Mouse (Mus musculus): ENCODE measurements at regions not wholly inside any gene's neighbourhood (a gene's known extent, or its start where the extent isn't known, plus 50 kb on each side); places are given as distances from the start of the nearest gene placed in this dataset.
"Not testable (repeated sequence)": the region's sequence is repeated elsewhere in the genome, so short reads cannot be mapped to it uniquely, and the experiment has no call there.

- Histone ChIP-seq H3K4me3 (ENCODE audit: inconsistent target) (no peak overlapping the region), H3K79me2 (ENCODE audit: inconsistent target) (no peaks in the 10 kb centered on the region), H3K27ac (no peak overlapping the region), H3K36me3 (ENCODE audit: inconsistent target) (no peaks in the 10 kb centered on the region)
- WGBS (ENCODE audit: missing documents) = 69% methylated on average over 6 of the region's 11 CpGs
Measured at GRCm38 (mm10) chr16:55758707-55759067, 80.0 kb downstream of the Nfkbiz start.

DNA sequence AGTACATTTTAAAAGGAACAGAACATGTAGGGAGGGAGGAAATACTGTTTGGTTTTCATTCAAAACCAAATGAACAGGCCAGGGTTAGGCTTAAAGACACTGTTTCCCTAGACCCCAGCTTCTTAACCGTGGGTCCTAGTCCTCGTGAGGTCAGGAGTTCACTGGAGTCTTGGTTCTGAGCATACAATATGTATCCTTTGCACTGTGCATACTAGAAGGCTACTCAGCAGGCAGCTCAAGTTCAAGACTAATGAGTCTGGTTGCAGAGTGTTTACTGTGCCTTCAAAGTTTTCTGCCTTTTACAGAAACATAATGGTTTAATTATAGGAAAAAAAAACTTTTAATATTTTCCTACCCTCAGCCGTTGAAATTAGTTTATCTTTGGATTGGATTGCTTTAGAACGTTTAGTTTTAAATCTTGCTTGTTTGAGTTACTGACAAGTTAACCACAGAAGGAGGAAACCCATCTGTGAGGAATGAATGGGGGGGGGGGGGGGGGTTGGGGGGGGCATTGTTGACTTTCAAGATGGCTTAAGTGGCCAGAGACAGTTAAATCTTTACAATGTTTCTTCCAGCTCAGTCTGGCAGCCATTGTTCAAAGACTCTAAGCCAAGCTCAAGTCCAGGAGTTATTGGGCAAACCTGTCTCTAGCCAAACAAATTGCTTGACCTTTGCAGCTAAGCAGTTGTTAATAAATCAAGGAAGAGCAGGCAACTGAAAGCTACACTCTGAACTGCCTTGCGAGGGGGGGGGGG, 80.6 kb downstream of the Nfkbiz start:
- H3K4me3 ChIP-seq (ENCODE audit: inconsistent target) = no peak overlapping the region
- 47% methylated on average over 2 of the region's 5 CpGs for WGBS (ENCODE audit: missing documents)
- no peaks in the 10 kb centered on the region for H3K36me3 ChIP-seq (ENCODE audit: inconsistent target)
- H3K27ac ChIP-seq = no peak overlapping the region
- H3K79me2 ChIP-seq (ENCODE audit: inconsistent target) = no peaks in the 10 kb centered on the region

DNA sequence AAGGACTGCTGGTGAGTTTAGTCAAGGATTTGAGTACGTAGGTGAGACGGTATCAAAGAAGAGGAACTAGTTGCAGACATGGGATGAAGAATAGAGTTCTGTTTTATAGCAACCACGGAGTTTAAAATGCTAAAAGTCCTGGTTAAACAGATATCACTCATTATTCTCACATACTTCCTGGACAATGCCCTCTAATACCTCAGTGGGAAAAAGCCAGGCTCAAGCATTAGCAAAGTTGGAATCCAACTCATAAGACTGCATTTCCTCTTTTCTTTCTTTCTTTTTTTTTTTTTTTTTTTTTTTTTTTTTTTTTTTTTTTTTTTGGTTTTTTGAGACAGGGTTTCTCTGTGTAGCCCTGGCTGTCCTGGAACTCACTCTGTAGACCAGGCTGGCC, 81.3 kb downstream of the Nfkbiz start:
- H3K36me3 ChIP-seq (ENCODE audit: inconsistent target); H3K27ac ChIP-seq; H3K79me2 ChIP-seq (ENCODE audit: inconsistent target); H3K4me3 ChIP-seq (ENCODE audit: inconsistent target): not testable (repeated sequence)
- WGBS (ENCODE audit: missing documents) = 42% methylated on average over 3 of the region's 3 CpGs

DNA sequence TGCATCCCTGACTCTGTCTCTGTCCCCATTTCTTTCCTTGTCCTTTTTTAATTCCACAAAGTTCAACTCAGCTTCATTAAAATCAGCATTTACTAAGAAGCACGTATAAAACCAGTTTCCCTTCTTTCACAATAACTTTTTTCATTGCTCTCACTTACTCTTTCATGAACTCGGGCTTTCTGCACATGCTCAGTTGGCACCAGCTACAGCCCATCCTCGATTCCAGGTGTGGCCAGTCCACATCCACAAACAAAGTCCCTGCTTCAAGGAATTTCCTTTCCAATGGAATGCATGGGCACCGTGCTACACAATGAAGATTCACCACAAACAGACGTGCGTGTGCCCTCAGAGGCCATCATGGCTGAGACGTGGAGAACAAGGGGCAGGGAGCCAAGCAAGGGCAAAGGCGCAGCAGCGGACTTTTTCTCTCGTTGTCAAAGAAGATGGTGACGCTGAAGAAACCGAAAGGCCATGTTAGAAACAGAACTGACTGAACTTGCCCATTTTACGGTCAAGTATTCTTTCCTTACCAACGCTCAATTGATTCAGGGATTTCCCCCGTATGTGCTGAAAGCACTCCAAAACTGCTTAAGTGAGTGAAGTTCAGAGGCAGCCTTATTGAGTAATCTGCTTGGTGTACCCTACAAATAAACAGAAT, 81.8 kb downstream of the Nfkbiz start:
- no peak overlapping the region for H3K27ac ChIP-seq
- no peaks in the 10 kb centered on the region for H3K36me3 ChIP-seq (ENCODE audit: inconsistent target)
- H3K79me2 ChIP-seq (ENCODE audit: inconsistent target) = no peaks in the 10 kb centered on the region
- 85% methylated on average over 15 of the region's 15 CpGs for WGBS (ENCODE audit: missing documents)
- H3K4me3 ChIP-seq (ENCODE audit: inconsistent target) = no peak overlapping the region

DNA sequence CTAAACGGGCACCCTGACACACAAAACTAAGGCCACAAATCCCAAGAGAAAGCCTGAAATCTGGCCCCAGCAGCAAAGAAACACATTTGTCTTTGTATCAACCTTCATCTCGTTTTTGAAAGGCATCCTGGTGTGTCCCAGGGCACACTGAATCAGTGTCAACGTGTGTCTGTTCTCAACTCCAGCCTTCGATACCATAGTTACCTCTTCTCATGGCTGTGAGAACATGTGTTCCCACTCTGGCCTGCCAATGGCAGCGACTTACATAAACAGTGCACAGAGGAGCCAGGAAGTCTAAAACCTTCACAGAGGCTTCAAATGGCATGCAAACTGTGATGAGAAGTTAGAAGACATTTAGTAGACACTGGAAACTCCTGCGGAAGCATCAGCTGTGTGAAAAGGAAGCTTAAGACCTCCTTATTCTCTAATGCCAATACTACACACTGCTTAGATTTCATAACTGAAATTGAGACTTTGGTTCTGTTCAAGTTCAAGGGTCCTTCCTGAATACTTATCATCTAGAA, 83.3 kb downstream of the Nfkbiz start:
- H3K79me2 ChIP-seq (ENCODE audit: inconsistent target) = no peaks in the 10 kb centered on the region
- 85% methylated on average over 6 of the region's 6 CpGs for WGBS (ENCODE audit: missing documents)
- no peaks in the 10 kb centered on the region for H3K36me3 ChIP-seq (ENCODE audit: inconsistent target)
- H3K4me3 ChIP-seq (ENCODE audit: inconsistent target) = no peak overlapping the region
- no peak overlapping the region for H3K27ac ChIP-seq

- peak overlapping the region; percentile 12; the same call in 1 of the 2 replicates for H3K4me3 ChIP-seq (ENCODE audit: inconsistent target)
- whole genome bisulfite sequencing (ENCODE audit: missing documents) = 23% methylated on average over 14 of the region's 14 CpGs
- H3K36me3 ChIP-seq (ENCODE audit: inconsistent target) = no peaks in the 10 kb centered on the region
- H3K79me2 ChIP-seq (ENCODE audit: inconsistent target) = no peaks in the 10 kb centered on the region
- peak overlapping the region; percentile 71 for H3K27ac ChIP-seq
Measured at GRCm38 (mm10) chr16:55754092-55754763, 84.5 kb downstream of the Nfkbiz start.

- H3K79me2 ChIP-seq (ENCODE audit: inconsistent target) = no peaks in the 10 kb centered on the region
- WGBS (ENCODE audit: missing documents) = 83% methylated on average over 4 of the region's 4 CpGs
- H3K27ac ChIP-seq = peak overlapping the region; percentile 71; the same call in 1 of the 2 replicates
- no peak overlapping the region for H3K4me3 ChIP-seq (ENCODE audit: inconsistent target)
- no peaks in the 10 kb centered on the region for H3K36me3 ChIP-seq (ENCODE audit: inconsistent target)
Measured at GRCm38 (mm10) chr16:55753380-55753779, 85.3 kb downstream of the Nfkbiz start.

DNA sequence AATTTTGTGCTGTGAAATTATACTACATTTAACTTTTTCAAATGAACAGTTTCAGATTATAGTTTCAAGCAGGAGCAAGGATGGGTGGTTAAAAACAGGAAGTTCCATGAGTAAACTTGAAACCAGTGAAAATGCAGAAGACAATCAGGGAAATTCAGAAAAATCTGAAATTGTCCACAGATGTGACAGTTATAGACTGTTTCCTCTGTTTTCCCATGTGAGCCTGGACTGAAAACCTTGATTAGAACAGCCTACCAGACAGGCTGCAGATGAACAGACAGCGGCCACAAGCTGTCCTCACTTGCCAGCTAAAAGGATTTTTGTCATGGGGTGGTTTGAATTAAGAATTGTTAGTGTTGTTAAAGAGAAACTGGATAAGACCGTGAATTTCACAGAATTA, 91.4 kb downstream of the Nfkbiz start:
- Histone ChIP-seq H3K79me2 (ENCODE audit: inconsistent target) (no peaks in the 10 kb centered on the region), H3K4me3 (ENCODE audit: inconsistent target) (no peak overlapping the region), H3K27ac (peak overlapping the region; percentile 75), H3K36me3 (ENCODE audit: inconsistent target) (no peaks in the 10 kb centered on the region)
- whole genome bisulfite sequencing (ENCODE audit: missing documents) = 6% methylated on average over 2 of the region's 2 CpGs

DNA sequence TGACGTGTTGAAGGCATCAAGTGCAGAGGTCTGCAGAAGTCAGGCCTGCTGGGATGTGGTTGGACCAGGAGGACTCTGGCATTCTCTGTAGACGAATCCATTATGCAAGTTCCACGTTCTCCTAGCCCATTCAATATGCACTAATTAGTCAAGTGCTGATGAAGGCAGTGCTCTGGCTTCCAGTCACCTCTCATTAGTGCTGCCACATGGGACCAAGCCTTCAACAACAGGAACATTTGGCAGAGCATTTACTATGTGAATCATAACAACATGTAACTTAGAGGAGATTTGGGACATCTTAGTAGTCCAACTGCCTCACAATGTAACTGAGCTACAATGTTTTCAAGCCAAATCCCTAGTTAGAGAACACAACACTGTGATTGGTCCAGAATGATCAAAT, 92.5 kb downstream of the Nfkbiz start:
- 0 out of 2 replicates have a peak overlapping the region, but pooled peaks have one; percentile 75 for H3K27ac ChIP-seq
- no peaks in the 10 kb centered on the region for H3K79me2 ChIP-seq (ENCODE audit: inconsistent target)
- 89% methylated on average over 3 of the region's 3 CpGs for WGBS (ENCODE audit: missing documents)
- H3K4me3 ChIP-seq (ENCODE audit: inconsistent target) = no peak overlapping the region
- H3K36me3 ChIP-seq (ENCODE audit: inconsistent target) = no peaks in the 10 kb centered on the region

DNA sequence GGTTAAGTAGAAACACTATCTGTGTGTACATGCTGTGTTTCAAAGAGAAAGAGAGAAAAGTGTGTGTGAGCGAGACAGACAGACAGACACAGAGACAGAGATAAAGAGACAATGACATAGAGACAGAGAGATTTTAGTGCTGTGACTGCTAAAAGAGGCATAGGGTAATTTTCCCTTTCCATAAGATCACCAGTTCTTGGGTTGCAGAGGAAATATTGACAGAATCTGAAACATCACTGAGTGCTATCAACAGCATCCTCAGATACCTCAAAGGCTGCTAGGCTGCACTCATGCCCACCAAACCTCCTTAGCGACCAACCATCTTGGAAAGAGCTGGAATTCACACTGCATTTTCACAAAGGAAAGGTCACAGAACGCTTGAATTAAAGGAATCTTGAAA, 93.6 kb downstream of the Nfkbiz start:
- Histone ChIP-seq H3K36me3 (ENCODE audit: inconsistent target) (no peaks in the 10 kb centered on the region), H3K79me2 (ENCODE audit: inconsistent target) (no peaks in the 10 kb centered on the region), H3K27ac (no peak overlapping the region), H3K4me3 (ENCODE audit: inconsistent target) (no peak overlapping the region)
- WGBS (ENCODE audit: missing documents) = 100% methylated on average over 3 of the region's 3 CpGs

- no peak overlapping the region for H3K4me3 ChIP-seq (ENCODE audit: inconsistent target)
- no peaks in the 10 kb centered on the region for H3K36me3 ChIP-seq (ENCODE audit: inconsistent target)
- H3K79me2 ChIP-seq (ENCODE audit: inconsistent target) = no peaks in the 10 kb centered on the region
- H3K27ac ChIP-seq = no peak overlapping the region
- WGBS (ENCODE audit: missing documents) = 100% methylated on average over 2 of the region's 2 CpGs
Measured at GRCm38 (mm10) chr16:55741099-55741863, 97.4 kb downstream of the Nfkbiz start.

GRCm38 (mm10) chr16:55738741-55739140, 100.0 kb downstream of the Nfkbiz start:
- no peaks in the 10 kb centered on the region for H3K79me2 ChIP-seq (ENCODE audit: inconsistent target)
- no peak overlapping the region for H3K4me3 ChIP-seq (ENCODE audit: inconsistent target)
- 87% methylated on average over 4 of the region's 4 CpGs for WGBS (ENCODE audit: missing documents)
- no peaks in the 10 kb centered on the region for H3K36me3 ChIP-seq (ENCODE audit: inconsistent target)
- H3K27ac ChIP-seq = no peak overlapping the region

DNA sequence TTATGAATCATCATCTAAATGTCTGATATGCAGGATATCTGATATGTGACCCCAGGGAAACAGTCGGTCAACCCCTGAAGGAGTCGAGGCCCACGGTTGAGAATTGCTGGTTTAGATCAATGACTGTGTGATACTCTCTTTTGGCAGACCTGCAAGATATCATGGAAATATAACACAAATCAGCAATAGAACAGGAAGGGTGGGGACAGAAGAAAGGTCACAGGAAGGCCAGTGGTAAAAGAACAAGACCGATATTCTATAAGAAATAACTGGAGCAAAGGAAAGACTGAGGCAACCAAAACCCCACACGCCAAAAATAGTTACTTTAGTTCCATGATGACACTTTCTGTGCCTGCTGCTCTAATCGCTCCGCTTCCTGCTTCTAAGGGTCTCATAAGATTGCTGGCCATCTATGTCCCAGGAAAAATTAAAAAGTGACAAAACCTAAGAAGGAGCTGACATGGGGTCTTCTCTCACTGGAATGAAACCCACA, 103.2 kb downstream of the Nfkbiz start:
- Histone ChIP-seq H3K79me2 (ENCODE audit: inconsistent target) (no peaks in the 10 kb centered on the region), H3K36me3 (ENCODE audit: inconsistent target) (no peaks in the 10 kb centered on the region), H3K4me3 (ENCODE audit: inconsistent target) (no peak overlapping the region), H3K27ac (no peak overlapping the region)
- WGBS (ENCODE audit: missing documents) = 89% methylated on average over 7 of the region's 7 CpGs

DNA sequence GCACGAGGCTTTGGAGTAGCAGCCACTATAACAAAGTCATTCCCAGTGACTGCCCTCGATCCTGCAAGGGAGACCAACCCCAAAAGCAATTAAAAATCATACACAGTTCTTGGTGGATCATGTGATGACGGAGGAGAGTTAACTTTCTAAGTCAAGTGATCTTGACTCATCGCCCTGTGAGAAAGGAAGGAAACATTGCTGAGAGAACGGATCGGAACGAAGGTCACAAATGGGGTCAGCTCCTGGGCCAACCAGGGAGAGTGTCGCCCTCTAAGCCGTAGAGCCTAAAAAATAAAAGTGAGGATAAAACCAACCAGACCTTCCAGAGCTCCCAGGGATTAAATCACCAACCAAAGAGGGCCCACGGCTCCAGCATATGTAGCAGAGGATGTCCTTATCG, 104.4 kb downstream of the Nfkbiz start:
- Histone ChIP-seq H3K4me3 (ENCODE audit: inconsistent target) (no peak overlapping the region), H3K27ac (peak overlapping the region; percentile 21; the same call in 1 of the 2 replicates), H3K79me2 (ENCODE audit: inconsistent target) (no peaks in the 10 kb centered on the region), H3K36me3 (ENCODE audit: inconsistent target) (no peaks in the 10 kb centered on the region)
- 83% methylated on average over 11 of the region's 11 CpGs for WGBS (ENCODE audit: missing documents)

Data from macrophage (primary cell).